Mouse (Mus musculus): Measurements from ENCODE around the gene Gm15517.

Gm15517 gene

GRCm38 (mm10) chr7:44309475-44310284 is 48.4 kb downstream of the Gm15517 start, which contains the start of gene Shank1:
Shank1 (plus strand) TSS chr7:44310253.
- DNase-seq (ENCODE audit: low read depth) = peak; percentile 14

- peak; percentile 34 for DNase-seq (ENCODE audit: low read depth)
Observed at GRCm38 (mm10) chr7:44310285-44310877, 49.1 kb downstream of the Gm15517 start.

GRCm38 (mm10) chr7:44310878-44311712 is 49.8 kb downstream of the Gm15517 start:
- DNase-seq (ENCODE audit: low read depth) = peak; percentile 20
